Mouse (Mus musculus): ENCODE measurements around the gene Olfml1.

DNA sequence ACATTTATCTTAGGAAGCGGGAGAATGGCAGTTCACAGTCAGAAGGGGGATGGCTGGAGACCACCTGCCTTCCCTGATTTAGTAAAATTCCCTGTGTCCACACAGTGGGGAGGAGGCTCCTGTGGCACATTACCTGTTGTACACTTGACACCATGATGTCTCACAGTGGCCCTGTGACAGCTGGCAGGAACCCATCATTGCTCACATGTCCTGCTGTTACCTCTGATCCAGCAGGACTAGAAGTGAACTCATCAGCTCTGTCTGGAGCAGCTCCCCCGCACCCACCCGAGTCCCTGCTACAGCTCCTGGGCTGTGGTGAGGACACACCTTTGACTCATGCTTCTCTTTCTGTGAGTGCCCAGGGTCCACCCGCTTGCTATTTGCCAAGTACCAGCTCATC is 66.0 kb downstream of the Olfml1 start:
- TF ChIP-seq CTCF (conservative IDR thresholded peaks at IDR 0.05; ENCODE audit: low read length), result no peak
- TF ChIP-seq NANOG (IDR thresholded peaks at IDR 0.05; ENCODE audit: borderline replicate concordance, low read length), result no peak
- no peak for TF ChIP-seq POU5F1 (IDR thresholded peaks at IDR 0.05; ENCODE audit: borderline replicate concordance, low read length)
